Mouse (Mus musculus) neural tube, embryonic 13.5 days (tissue): ENCODE data around the gene Cd8b1. TPM values are rescaled to one million over a fixed set of nuclear protein-coding genes. Genes with fewer than 3 reads are reported as not detected.
"Not testable (repeated sequence)": the region's sequence is repeated elsewhere in the genome, so short reads cannot be mapped to it uniquely, and the experiment has no call there.

Experiments used
- ATAC-seq: fragments of 200-750 bp; cut with Nextera tagmentation; 2 replicates; pipeline ENCODE4 v1.8.0; 2017; ENCODE audit warnings: low read depth, mild to moderate bottlenecking, moderate TSS enrichment, moderate library complexity
- H3K27ac ChIP-seq: fragments of 300-500 bp; sonication (generic); replicated peaks from 2 replicates; pipeline ENCODE4 v1.5.1; 2015; ENCODE audit warnings: moderate library complexity, mild to moderate bottlenecking, inconsistent platforms
- H3K27me3 ChIP-seq: fragments of 300-500 bp; sonication (generic); 2 replicates; pipeline ENCODE4 v1.6.1; 2015; ENCODE audit warnings: mild to moderate bottlenecking, inconsistent platforms
- H3K36me3 ChIP-seq: fragments of 300-500 bp; sonication (generic); 2 replicates; pipeline ENCODE4 v1.6.1; 2015; ENCODE audit warnings: mild to moderate bottlenecking, inconsistent platforms
- H3K4me1 ChIP-seq: fragments of 300-500 bp; sonication (generic); replicated peaks from 2 replicates; pipeline ENCODE4 v1.6.1; 2015; ENCODE audit warnings: inconsistent platforms
- H3K4me2 ChIP-seq: fragments of 300-500 bp; sonication (generic); 2 replicates; pipeline ENCODE4 v1.6.1; 2015; ENCODE audit warnings: inconsistent platforms, mild to moderate bottlenecking, moderate library complexity
- H3K4me3 ChIP-seq: fragments of 300-500 bp; sonication (generic); 2 replicates; pipeline ENCODE4 v1.5.1; 2015; ENCODE audit warnings: mild to moderate bottlenecking, inconsistent platforms
- H3K9ac ChIP-seq: fragments of 300-500 bp; sonication (generic); 2 replicates; pipeline ENCODE4 v1.6.1; 2015; ENCODE audit warnings: moderate library complexity, mild to moderate bottlenecking, inconsistent platforms
- H3K9me3 ChIP-seq: fragments of 300-500 bp; sonication (generic); 2 replicates; pipeline ENCODE4 v1.6.1; 2016; ENCODE audit warnings: inconsistent platforms
- WGBS: fragments of 180-500 bp; shearing (Covaris S2); methylation state at CpG from one replicate; pipeline ENCODE4 v1.1.7; 2015; 5-methylcytosine and 5-hydroxymethylcytosine counted together
- polyA plus RNA-seq: library from polyadenylated mRNA; unstranded; fragments of >200 nt; fragmentation: Nextera tagmentation; extraction: Ambion mirVana; gene quantifications from 2 replicates; pipeline ENCODE4 v1.2.1, GENCODE M21; 2015

Cd8b1 gene
- polyA plus RNA-seq, 1 experiment from 2014 or later, result not detected

DNA sequence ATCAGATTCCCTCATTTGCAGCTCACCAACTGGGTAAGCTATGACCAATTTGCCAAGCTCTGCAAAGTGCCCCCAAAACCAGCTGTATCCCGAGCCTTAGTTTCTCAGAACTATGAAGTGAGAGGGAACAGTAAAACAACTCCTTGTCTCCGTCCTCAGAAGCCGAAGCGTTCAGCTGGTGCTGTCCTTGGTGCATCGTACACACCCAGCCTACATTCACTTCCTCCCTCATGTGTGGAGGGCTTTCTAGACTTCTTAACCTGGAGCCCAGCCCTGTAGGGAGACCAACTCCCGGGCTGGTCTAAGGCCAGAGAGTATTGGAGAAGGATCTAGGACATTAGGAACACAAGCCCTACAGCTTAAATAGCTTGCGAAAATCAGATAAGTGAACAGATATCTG, 7.9 kb downstream of the Cd8b1 start:
- H3K27ac ChIP-seq, result no peak overlapping the region
- H3K4me2 ChIP-seq, result no peak overlapping the region
- H3K9me3 ChIP-seq, result no peaks in the 10 kb centered on the region
- no peaks in the 10 kb centered on the region for H3K4me1 ChIP-seq
- H3K9ac ChIP-seq, result no peak overlapping the region
- no peak for ATAC-seq
- no peak overlapping the region for H3K4me3 ChIP-seq
- no peaks in the 10 kb centered on the region for H3K27me3 ChIP-seq
- WGBS, result 85% methylated on average over 7 of the region's 7 CpGs
- H3K36me3 ChIP-seq, result no peaks in the 10 kb centered on the region

DNA sequence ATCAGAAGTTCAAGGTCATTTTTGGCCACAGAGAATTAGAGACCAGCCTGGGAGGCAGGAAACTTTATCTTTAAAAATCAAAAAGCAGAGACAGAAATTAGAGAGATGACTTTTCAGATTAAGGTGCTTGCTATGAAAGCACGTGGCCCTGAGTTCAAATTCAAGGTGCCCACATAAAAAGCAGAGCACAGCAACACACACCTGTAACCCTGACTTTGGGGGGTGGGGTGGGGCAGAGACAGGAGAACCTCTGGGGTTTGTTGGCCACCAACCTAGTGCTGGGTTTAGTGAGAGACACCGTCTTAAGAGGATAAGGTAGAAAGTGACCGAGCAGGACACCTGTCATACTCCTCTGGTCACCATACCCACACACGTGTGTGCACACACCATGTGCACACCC, 8.9 kb downstream of the Cd8b1 start:
- not testable (repeated sequence) for H3K27me3 ChIP-seq, H3K9ac ChIP-seq, H3K27ac ChIP-seq, H3K4me3 ChIP-seq, H3K4me1 ChIP-seq, ATAC-seq, H3K9me3 ChIP-seq, H3K4me2 ChIP-seq, H3K36me3 ChIP-seq
- 94% methylated on average over 2 of the region's 4 CpGs for WGBS

DNA sequence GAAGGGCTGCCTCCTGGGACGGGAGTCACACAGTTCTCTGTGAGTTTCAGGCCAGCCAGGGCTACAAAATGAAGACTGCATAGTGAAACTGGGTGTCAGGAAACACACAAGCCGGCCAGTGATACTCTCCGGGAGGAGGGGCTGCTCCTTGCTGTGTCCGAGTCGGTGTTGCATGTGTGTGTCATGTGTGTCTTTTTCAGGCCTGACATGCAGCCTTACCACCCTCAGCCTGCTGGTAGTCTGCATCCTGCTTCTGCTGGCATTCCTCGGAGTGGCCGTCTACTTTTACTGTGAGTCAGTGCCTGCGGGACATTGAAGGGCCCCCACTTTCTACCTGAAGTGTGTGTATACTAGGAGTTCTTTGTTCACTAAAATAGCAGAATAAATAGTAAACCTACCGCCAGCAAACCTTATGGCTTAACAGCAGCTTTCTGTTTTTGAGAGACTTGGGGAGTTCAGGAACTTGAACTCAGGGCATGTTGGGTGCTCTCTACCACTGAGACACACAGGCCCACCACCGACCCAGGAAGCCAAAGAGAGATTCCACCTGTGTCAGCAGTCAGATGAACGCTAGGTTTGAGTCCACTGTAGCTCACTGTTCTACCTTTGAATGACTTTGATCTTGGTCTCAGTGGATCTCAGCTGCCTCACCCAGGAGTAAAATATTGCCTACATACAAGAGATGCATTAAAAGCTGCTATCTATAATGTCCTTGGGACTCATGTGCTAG, 9.8 kb downstream of the Cd8b1 start:
- 87% methylated on average over 11 of the region's 11 CpGs for WGBS
- no peak overlapping the region for H3K4me3 ChIP-seq
- no peaks in the 10 kb centered on the region for H3K9me3 ChIP-seq
- H3K36me3 ChIP-seq, result no peaks in the 10 kb centered on the region
- H3K4me1 ChIP-seq, result no peaks in the 10 kb centered on the region
- no peak for ATAC-seq
- no peak overlapping the region for H3K27ac ChIP-seq
- no peaks in the 10 kb centered on the region for H3K27me3 ChIP-seq
- H3K4me2 ChIP-seq, result no peak overlapping the region
- H3K9ac ChIP-seq, result no peak overlapping the region

DNA sequence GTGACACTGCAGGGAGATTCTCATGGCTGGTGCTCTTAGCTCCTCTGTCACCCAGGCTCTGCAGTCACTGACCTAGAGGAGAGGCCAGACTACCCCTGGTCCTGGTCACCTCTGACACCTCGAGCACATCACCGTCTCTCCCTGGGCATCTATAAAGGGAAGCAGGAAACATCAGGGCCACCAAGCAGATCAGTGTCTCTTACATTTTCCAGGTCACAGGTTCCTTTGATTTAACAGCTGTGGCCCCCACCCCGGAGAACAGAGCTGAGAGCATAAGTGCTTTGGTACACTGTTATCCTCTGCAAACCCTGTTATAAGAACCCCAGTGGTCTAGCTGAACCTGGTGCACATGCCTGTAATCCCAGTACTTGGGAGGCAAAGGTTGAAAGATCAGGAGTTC, 10.4 kb downstream of the Cd8b1 start:
- H3K27ac ChIP-seq, result no peak overlapping the region
- H3K36me3 ChIP-seq, result no peaks in the 10 kb centered on the region
- H3K4me3 ChIP-seq, result no peak overlapping the region
- 64% methylated on average over 3 of the region's 3 CpGs for WGBS
- no peaks in the 10 kb centered on the region for H3K9me3 ChIP-seq
- H3K4me2 ChIP-seq, result no peak overlapping the region
- H3K9ac ChIP-seq, result no peak overlapping the region
- no peaks in the 10 kb centered on the region for H3K27me3 ChIP-seq
- ATAC-seq, result no peak
- no peaks in the 10 kb centered on the region for H3K4me1 ChIP-seq

DNA sequence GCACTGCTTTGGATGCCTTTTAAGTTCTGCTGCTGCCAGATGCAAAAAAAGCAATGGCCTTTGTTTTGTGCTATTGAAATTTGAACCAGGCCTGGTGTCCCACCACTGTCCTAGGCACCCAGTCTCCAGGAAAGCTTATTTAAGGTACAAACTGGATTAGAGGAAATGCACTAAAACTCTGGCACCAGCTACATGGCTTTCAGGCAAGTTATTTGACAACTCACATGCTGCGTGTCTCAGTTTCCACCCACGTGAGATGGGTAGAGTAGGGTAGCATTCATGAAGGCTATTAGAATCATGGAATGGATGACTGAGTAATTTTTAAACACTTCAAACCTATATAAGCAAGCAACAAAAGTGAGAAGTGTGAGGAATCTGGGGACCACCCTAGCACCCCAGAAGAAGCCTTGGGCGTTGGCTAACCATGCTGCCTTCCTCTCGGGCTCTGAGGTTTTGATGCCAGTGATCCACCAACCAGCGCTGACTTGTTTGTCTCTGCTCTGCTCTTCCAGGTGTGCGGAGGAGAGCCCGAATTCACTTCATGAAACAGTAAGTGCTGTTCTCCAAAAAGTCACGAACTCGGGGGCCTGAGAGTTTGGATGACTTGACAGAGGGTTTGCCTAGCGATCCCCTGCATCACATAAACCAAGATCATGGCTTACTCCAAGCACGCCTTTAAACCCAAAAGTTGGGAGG, 11.1 kb downstream of the Cd8b1 start:
- Histone ChIP-seq H3K27ac (no peak overlapping the region), H3K9ac (no peak overlapping the region), H3K4me2 (no peak overlapping the region), H3K9me3 (no peaks in the 10 kb centered on the region), H3K27me3 (no peaks in the 10 kb centered on the region), H3K4me1 (no peaks in the 10 kb centered on the region), H3K36me3 (no peaks in the 10 kb centered on the region), H3K4me3 (no peak overlapping the region)
- WGBS, result 92% methylated on average over 11 of the region's 11 CpGs
- no peak for ATAC-seq

DNA sequence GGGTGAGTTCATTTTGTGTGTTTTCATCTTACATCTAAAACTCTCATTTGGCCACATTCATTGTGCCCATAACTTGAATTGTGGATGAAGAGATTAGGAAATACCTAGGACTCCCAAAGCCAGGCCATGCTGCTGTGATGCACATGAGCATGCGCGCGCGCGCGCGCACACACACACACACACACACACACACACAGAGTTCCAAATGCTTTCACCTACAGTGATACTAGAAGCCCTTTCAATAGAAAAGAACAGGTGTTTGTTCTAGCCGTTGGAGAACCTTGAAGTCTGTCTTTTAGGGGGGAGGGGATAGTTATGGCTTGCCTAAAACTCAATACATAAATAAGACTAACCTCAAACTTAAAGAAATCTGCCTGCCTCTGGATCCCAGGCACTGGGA, 15.1 kb downstream of the Cd8b1 start:
- WGBS, result 94% methylated on average over 8 of the region's 8 CpGs
- no peak for ATAC-seq
- Histone ChIP-seq H3K4me1 (no peaks in the 10 kb centered on the region), H3K9me3 (no peaks in the 10 kb centered on the region), H3K4me2 (no peak overlapping the region), H3K9ac (no peak overlapping the region), H3K36me3 (no peaks in the 10 kb centered on the region), H3K4me3 (no peak overlapping the region), H3K27me3 (no peaks in the 10 kb centered on the region), H3K27ac (no peak overlapping the region)

DNA sequence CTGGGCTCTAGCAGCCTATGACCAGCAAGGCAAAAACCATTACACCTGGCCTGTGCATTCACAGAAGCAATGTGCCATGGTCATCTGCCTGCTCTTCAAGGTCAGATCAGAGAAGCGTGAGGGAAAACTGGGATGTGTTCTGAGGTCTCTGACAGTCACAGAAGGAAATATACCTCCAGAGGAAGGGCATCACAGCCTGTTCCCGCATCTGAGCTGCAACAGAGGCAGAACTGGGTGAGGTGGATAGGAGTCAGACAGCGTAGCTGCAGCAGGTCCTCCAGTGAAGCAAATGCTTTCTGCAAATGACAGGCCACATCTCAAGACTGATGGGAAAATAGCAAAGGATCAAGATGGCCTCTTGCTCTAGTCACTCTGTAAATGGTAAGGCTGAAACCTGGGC, 16.4 kb downstream of the Cd8b1 start:
- Histone ChIP-seq H3K36me3 (no peaks in the 10 kb centered on the region), H3K4me1 (no peaks in the 10 kb centered on the region), H3K27ac (no peak overlapping the region), H3K4me2 (no peak overlapping the region), H3K9me3 (no peaks in the 10 kb centered on the region), H3K27me3 (no peaks in the 10 kb centered on the region), H3K4me3 (no peak overlapping the region), H3K9ac (no peak overlapping the region)
- WGBS, result 82% methylated on average over 3 of the region's 3 CpGs
- ATAC-seq, result no peak

DNA sequence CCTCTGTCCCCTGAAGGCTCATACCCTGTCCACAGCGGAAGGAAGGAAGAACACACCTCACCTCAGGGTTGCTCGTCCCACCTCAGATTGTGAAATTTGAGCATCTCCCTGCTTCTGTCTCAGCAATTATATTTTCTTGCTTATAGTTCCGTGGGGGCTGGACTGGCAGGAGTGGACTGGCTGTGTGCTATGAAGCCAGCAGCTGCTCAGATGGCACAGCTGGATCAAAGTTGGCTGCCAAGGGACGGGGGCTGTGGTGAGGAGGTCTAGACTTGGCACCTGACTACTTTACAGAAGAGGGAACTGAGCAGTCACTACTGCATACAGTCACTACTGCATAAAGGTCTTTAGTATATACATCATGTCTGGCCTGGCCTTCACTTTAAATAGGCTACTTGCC, 16.8 kb downstream of the Cd8b1 start:
- Histone ChIP-seq H3K27ac (no peak overlapping the region), H3K4me3 (no peak overlapping the region), H3K27me3 (no peaks in the 10 kb centered on the region), H3K4me2 (no peak overlapping the region), H3K4me1 (no peaks in the 10 kb centered on the region), H3K9ac (no peak overlapping the region), H3K9me3 (no peaks in the 10 kb centered on the region), H3K36me3 (no peaks in the 10 kb centered on the region)
- no peak for ATAC-seq
- 85% methylated on average over 4 of the region's 4 CpGs for WGBS

DNA sequence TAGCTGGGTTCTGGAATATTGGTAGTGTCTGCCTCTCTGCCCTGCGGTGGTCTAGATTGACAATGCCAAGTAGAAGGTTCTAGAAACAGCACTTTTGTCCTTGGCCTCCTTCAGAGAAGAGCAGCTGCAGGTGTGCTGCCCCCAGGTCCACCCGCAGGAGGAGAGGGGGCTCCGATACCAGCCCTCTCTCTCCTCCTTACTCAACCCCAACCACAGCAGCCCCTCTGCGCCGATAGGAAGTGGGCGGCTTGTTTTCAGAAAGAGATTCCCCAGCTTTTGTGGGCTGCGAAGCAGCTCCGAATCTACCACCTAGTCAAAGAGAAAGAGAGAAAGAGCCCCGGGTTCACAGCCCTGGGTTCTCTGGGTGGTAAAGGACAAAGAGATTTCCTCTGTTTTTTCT, 18.6 kb downstream of the Cd8b1 start:
- Histone ChIP-seq H3K27ac (no peak overlapping the region), H3K36me3 (no peaks in the 10 kb centered on the region), H3K4me1 (no peaks in the 10 kb centered on the region), H3K9me3 (no peaks in the 10 kb centered on the region), H3K9ac (no peak overlapping the region), H3K4me2 (no peak overlapping the region), H3K27me3 (no peaks in the 10 kb centered on the region), H3K4me3 (no peak overlapping the region)
- no peak for ATAC-seq
- 92% methylated on average over 9 of the region's 9 CpGs for WGBS

DNA sequence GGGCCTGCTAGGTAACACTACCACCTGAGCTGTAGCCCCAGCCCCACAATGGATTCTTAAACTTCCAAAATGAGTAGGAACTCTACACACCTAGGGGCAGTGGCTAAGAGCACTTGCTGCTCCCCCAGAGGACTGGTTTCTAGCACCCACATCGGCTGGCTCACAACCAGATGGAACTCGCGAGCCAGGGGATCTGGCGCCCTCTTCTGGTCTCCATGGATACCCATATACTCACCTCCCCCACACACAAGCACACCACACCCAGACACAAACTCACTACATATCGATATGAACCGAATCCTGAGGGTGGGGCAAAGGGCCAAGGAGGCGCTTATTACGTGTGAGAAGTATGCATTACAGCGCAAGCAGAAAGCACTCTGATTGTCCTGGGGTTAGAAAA, 25.4 kb downstream of the Cd8b1 start:
- no peaks in the 10 kb centered on the region for H3K36me3 ChIP-seq
- H3K4me1 ChIP-seq, result no peaks in the 10 kb centered on the region
- WGBS, result 93% methylated on average over 9 of the region's 9 CpGs
- H3K9ac ChIP-seq, result no peak overlapping the region
- no peak for ATAC-seq
- no peak overlapping the region for H3K27ac ChIP-seq
- no peaks in the 10 kb centered on the region; the same call in 1 of the 2 replicates for H3K9me3 ChIP-seq
- no peak overlapping the region for H3K4me3 ChIP-seq
- no peak overlapping the region for H3K4me2 ChIP-seq
- H3K27me3 ChIP-seq, result no peaks in the 10 kb centered on the region

DNA sequence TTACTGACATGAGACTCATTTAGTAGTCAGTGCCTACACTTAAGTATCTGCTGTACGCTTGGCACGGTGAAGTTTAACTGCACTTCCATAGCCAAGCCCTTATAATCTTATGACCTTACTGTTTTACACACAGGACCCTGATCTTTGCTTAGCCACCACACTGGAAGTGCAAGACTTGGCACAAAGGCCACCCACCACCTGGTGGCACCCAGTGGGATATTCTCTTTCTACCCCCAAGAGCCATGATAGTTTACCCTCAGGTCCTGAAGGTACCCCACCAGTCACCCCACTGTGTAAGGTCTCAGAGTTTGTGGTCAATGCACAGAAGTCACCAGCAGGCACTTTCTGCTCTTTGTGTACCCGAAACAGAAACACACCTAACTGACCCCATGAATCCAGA, 28.6 kb downstream of the Cd8b1 start:
- ATAC-seq, result no peak
- no peak overlapping the region for H3K4me3 ChIP-seq
- no peaks in the 10 kb centered on the region for H3K36me3 ChIP-seq
- H3K4me1 ChIP-seq, result no peaks in the 10 kb centered on the region
- no peak overlapping the region for H3K9ac ChIP-seq
- H3K27me3 ChIP-seq, result no peaks in the 10 kb centered on the region
- H3K9me3 ChIP-seq, result no peaks in the 10 kb centered on the region; the same call in 1 of the 2 replicates
- H3K4me2 ChIP-seq, result no peak overlapping the region
- no peak overlapping the region for H3K27ac ChIP-seq
- WGBS, result 94% methylated on average over 3 of the region's 3 CpGs

DNA sequence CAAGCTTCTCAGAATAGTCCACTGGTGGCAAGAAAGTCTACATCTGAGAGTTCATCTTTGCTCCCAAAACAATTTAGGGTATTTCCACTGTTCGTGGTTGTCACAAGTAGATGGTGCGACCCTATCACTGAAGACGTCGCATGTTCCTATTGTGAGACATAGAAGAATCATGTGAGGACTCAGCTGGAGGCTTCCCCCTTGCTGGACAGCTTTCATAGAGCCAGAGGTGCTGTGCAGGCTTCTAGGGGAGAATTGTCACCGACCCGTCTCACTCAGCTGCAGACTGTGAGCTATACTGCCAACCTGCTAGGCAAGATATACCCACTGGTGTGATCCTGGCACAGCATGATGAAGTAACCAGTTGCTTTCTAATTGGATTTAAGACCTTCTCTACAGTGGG, 29.6 kb downstream of the Cd8b1 start:
- no peak overlapping the region for H3K27ac ChIP-seq
- no peak for ATAC-seq
- no peak overlapping the region for H3K4me3 ChIP-seq
- no peak overlapping the region for H3K4me2 ChIP-seq
- no peaks in the 10 kb centered on the region for H3K4me1 ChIP-seq
- no peak overlapping the region for H3K9ac ChIP-seq
- H3K9me3 ChIP-seq, result no peaks in the 10 kb centered on the region; the same call in 1 of the 2 replicates
- WGBS, result 92% methylated on average over 6 of the region's 6 CpGs
- no peaks in the 10 kb centered on the region for H3K36me3 ChIP-seq
- no peaks in the 10 kb centered on the region for H3K27me3 ChIP-seq
